Mouse (Mus musculus): ENCODE data around the gene Fam189a2. TPM values are rescaled to one million over a fixed set of nuclear protein-coding genes. Genes with fewer than 3 reads are reported as not detected.
A peak's percentile ranks its signal among the peaks of the same experiment; 100 is the strongest.

The Fam189a2 gene
- total RNA-seq (2021), result 10 to 100 TPM; 13.2 to 13.5 TPM

DNA sequence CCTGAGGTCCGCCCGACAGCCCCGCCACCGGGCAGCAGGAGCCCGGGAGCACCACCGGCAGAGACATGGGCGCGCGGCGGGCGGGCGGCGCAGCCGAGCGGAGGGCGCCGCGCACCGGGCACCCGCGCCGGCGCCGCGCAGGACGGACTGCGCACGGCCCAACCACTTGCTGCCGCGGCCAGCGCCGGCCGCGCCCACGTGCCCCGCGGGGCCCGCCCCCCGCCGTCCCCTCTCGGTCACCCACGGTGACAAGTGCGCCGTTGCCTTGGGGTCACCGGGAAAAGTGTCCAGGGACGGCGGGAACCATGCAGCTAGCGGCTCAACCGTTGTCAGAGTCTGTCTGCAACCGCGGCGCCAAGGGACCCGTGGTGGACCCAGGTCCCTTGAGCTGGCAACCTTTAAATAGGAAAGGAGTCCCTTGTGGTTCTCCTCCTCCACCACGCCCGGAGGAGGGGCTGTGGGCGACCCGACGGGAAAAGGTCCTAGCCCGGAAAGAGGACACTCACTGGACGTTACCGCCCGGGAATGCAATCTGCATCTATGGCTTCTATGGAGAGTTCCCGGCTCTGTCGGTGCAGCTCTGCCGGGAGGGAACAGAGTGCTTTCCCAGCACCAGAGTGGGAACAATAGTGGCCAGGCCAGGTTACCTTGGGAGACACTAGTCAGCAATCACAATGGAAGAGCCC, at the start of gene Fam189a2:
Gene Fam189a2 (minus strand): TSS at position 149 of the 686 bp plus-strand sequence.
- peak; percentile 23 for DNase-seq
- intact Hi-C loops (cut with DNase I), result no loop called here

DNA sequence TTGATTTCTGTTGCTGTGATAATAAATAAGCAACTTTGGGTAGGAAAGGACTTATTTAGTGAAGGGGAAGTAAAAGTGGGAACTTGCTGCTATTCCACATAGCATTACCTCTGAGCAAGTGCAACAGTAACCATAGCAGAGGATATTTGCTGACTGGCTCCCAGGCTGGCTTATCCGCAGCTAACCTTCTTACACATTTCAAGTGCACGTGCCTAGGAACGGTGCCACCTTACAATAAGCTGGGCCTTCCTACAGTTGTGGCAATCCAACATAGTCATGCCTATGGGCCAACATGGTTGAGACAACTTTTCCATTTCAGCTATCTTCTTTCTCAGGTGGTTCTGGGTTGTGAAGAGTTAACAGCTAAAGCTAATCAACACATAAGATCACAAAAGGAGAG, 46.8 kb upstream of the Fam189a2 start:
- intact Hi-C loops (cut with DNase I), result no loop called here
- no peak for DNase-seq

DNA sequence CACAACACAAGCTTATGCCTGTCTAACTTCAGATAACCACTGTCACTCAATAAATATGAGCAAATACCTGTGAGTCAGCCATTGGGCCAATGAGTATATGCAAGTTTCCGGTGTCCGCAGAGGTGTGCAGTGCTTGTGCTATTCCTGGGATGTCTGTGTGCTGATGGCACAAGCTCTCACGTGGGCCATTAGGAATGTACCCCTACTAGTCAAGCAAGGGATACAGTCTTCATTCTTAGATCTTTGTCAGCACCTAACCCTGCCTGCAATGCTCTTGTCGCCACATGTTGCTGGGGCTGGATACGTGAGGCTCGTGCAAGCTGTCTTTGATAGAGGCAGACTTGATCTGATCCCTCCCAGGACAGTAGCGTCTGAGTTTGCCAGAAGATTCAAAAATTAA, 45.7 kb upstream of the Fam189a2 start:
- intact Hi-C loops (cut with DNase I), result no loop called here
- DNase-seq, result no peak

DNA sequence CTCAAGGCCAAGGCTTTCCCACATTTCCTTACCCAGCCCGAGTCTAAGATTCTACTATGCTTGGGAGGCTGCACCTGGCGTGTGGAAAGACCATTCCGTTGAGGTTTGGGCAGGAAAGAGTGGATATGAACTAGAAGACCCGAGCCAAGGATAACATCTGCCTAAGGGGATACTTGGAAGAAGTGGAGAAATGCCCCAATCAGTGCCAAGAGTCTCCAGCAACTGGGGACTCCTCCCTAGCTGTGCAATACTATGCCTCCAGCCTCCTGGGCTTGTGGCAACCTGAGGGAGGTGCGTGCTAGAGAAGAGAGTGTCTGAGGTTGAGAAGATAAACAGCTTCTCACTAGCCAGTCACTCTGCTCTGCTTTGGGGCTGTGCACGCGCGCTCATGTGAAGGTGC, 45.1 kb upstream of the Fam189a2 start:
- intact Hi-C loops (cut with DNase I), result no loop called here
- no peak for DNase-seq

DNA sequence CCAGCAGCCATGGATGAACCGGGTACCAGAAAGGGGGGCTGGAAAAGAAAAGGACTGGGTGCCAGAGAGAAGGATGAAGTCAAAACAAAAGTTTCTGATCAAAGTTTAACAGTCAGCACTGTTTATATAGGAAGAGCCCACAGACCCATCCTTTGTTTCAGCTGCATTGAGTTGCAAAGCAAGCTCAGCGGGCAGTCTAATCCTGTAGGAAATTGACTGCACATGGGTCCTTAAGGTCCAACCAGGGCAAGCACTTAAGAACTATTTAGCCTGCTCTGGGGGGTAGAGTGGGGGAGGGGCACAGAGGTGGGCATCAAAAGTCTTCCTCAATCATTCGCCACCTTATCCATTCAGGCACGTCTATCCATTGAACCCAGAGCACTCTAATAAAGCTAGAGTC, 42.3 kb upstream of the Fam189a2 start:
- DNase-seq, result no peak
- intact Hi-C loops (cut with DNase I), result no loop called here

DNA sequence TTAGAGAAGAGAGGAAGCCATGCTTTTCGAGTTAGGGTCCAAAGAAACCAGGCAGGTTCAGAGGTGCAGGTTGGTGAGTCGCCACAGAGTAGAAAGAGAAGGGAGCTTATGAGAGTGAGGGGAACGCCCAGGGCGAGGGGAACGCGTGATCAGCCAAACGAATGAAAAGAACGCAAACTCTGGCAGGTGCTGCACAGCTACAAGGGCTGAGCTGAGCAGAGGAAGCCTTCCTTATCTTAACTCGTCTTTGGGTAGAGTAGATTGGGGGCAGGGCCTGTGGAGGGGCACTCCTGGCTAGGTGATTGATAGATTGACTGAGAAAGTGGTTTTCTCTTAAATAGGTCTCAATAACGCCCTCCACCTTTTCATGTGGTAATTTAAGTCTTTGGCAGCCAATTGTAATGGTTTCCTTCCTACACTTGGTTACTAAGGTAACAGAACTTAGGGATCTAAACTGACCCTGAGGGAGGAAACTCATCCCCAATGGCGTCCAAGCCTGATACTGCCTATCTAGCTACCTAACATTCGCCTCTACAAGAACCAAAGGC, 33.6 kb upstream of the Fam189a2 start:
- intact Hi-C loops (cut with DNase I), result no loop called here

DNA sequence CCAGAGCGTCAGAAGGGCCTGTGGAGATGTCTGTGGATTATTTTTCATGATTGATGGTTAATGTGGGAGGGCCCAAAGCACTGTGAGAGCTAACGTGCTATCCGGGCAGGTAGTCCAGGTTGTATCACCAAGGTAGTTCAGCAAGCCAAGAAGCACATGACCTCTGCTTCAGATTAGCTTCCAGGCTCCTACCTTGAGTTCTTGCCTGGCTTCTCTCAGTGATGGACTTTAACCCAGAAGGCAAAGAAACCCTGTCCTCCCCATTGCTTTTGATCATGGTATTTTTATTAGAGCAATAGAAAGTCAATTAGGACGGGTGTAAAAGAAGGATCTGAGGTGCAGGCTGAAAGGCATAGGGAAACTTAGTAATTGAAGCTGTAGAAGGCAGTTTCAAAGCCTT, 32.8 kb upstream of the Fam189a2 start:
- DNase-seq, result no peak
- intact Hi-C loops (cut with DNase I), result no loop called here

More for the DNA sequence above, 33.6 kb upstream of the Fam189a2 start:
- DNase-seq, result no peak

DNA sequence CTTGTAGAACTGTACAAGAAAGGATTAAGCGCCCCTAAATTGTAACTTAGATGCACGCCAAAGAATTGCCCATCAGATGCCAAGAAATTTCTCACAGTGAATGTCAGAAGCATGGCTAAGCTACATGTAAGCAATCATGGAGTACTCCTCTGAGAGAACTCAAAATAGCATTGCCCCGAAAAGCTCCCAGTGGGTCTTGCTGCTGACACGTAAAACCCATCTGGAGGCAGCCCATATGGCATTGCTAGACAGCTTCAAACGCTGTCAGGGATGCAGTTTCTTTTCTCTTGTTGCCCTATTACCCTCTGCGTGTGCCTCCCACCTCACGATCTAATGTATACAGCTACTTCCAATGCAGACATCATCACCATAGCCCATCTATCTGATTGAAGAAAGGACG, 28.0 kb upstream of the Fam189a2 start:
- DNase-seq, result no peak
- intact Hi-C loops (cut with DNase I), result no loop called here

DNA sequence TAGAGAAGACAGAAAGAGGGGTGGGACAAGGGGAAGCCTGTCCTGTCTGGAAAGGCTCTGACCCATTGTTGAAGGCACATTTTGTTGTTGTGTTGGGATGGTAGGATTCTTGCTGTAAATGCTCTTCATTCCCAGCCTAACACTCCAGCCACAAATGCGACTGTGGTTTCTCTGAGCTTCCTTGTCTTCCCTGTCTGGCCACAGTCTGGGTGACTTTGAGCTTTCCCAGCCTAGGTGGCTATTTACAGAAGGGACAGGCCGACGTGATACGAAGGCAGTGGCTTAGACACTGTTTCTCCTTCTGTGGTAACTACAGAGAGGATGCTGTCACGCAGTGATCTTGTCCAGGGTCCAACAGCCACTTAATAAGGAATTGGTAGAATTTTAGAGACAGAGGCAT, 27.2 kb upstream of the Fam189a2 start:
- intact Hi-C loops (cut with DNase I), result no loop called here
- DNase-seq, result no peak

DNA sequence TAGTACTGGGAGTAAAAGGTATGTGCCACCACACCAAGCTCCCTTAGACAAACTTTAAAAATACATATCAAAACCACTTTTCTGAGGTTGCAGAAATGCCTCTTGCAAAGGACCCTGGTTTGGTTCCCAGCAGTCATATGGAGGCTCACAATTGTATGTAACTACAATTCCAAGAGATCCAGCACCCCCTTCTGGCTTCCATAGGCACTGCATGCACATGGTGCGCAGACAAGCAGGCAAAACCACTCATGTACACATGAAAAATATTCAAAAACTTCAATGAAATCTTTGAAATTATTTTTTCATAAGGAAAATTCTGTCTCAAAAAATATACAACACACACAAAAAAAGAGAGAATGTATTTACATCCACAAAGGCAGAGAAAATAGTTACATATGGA, 26.1 kb upstream of the Fam189a2 start:
- intact Hi-C loops (cut with DNase I), result no loop called here
- DNase-seq, result no peak

DNA sequence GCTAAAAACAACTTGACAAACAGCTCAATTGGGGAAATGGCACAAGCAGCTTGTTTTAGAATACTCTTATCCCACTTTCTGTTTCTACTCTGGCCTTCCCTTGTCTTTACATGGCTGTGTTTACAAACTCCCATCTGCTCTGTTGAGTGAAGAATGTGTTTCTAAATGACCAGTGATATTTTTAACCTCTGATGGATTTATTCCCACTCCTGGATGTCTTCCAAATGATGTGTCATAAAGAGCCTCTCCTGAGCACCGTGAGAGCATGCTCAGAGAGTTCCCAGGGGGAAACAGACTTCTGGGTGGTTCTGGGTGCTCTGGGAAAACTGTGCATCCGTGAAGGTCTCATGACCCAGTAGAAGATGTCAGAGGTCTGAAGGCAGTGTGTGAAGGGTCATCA, 24.1 kb upstream of the Fam189a2 start:
- intact Hi-C loops (cut with DNase I), result no loop called here
- no peak for DNase-seq

DNA sequence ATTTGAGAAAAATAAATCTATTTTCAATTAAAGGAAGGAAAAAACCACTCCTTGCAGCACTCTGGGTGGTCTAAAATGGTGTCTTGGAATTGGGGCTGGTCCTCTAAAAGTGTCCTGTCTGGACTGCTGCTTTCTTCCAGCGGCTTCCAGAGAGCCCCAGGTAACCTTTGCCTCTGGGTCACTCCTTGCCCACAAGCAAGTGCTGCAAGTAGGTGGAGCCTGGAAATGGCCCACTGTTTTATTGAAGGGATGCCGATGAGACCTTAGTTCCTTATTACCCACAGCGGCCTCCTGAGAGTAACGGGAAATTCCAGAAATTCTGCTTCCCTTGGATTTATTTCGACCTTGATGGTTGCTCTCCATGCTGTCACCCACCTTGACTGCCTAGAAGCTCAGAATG, 23.4 kb upstream of the Fam189a2 start:
- intact Hi-C loops (cut with DNase I), result no loop called here
- DNase-seq, result no peak

DNA sequence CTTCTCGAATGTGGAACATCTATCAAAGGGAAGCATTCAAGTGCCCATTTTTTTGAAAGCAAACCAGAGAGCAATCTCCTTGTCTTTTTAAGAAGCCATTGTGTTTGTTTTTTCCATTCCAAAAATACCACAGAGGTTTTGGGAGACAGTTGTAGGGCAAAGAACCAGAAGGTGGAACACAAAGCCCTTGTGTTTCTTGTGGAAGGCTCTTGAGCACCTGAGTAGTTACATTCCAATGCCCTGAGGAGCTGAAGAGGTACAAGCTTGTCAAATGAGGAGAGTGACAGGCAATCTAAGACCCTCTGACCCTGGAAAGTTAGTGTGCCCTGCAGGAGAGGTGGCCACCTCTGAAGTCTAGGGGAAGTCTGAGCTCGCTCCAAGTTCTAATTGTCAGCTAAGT, 19.7 kb upstream of the Fam189a2 start:
- no peak for DNase-seq
- intact Hi-C loops (cut with DNase I), result no loop called here

DNA sequence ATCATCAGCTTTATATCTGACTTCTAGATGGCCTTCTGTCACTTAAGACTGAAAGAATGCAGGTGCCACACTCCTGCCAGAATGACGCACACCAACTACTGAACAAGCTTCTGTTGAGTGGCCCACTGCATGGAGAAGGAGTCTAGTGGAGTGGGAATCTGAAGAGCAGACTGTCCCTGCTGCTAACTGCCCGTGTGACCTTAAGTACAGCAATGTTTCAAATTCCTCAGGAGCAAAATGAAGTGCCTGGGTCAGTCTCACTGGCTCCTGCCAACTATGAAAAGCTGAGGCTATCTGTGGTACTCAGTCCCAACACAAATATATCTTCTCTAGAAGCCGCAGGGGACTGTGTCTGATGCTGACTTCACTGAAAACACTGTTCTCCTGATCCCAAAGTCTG, 18.5 kb upstream of the Fam189a2 start:
- DNase-seq, result no peak
- intact Hi-C loops (cut with DNase I), result no loop called here

DNA sequence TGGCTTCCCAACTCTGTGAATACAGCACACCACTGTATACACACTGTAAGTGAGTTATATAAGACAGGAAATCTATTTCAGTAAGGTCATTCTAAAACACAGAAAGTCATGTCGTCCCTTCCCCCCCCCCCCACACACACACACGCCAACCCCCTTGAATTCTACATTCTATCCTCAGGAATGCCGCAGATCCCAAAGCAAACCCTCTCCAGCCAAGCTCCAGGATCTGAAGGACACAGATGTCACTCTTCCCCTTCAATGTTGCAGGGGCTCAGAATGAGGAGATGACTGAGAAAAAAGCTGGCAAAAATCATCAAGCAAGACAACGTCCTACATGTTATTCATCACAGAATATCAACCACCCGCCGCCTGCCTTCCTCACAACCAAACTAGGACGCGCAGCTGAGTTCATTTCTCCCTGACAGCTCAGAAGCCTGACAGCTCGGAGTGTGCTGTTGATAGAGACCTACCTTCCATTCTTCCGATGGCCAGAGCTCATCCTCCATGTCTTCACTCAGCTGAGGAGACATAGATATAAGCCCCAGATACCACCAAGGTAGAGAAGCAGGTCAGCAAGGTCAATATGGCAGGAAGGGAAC, 15.7 kb upstream of the Fam189a2 start:
- no peak for DNase-seq
- intact Hi-C loops (cut with DNase I), result no loop called here

DNA sequence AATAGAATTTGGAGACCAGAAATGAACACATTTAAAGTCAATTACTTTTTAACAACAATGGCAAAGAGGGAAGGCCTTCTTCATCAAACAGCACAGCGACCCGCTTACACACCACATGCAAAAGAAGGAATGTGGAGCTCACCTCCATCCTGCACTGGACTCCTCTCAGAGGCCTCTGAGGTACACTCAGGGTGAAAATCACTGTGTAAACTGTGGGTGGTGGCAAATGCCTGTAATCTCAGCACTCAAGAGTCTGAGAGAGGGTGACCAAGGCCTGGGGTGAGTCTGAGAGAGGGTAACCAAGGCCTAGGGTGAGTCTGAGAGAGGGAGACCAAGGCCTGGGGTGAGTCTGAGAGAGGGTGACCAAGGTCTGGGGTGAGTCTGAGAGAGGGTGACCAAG, 11.6 kb upstream of the Fam189a2 start:
- no peak for DNase-seq
- intact Hi-C loops (cut with DNase I), result no loop called here

DNA sequence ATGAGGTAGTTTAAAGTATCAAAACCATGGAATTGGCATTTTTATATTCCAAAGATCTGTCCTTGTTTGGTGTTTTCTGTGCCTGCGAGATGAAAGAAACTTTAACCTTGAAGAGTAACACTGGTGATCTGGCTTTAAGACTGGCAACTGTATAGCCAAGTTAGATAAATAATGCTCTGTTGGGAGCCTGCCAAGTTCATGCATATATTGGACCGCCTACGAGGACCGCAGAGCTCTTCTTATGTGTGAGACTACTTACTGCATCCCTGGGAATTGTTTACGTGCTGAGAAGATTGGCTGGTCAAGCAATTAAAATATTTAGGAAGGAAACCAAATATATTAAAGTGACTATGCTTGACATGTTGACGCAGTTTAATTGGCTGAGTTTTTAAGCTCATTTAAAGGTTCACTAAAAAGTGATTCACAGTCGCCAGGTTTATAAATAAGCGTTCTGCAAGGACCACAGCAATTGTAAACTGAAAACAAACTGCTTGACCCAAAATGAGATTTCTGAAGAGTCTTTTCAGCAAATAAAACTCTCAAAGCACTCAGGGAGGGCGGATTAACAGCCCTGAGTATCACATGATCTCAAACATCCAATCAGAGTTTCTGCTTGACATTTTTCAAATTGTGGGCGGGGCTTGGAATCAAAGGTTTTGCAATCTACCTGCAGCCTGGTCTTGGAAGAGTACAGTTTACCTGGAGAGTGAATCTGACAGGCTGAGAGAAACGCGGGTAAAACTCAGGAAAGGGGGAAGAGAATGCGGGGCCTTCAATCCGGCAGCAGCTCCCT, 8.4 kb upstream of the Fam189a2 start:
- intact Hi-C loops (cut with DNase I), result no loop called here

DNA sequence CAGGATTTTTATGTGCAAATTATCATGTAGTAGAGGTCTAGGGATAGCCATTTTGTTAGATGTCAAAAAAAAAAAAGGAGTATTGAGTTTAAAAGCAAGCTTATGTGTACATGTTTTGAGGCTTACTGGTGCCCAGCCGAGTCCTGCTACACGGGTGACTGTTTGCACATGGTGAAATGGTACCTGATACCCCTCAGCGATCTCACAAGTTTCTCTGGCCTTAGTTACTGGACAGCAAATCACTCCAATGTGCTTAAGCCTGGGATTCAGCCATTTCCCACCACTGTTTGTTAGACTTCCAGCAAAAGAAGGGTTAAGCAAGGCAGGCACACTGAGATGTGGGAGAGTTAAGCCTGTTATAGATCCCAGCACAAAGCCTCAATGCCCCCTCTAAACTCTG, 3.5 kb upstream of the Fam189a2 start:
- DNase-seq, result no peak
- intact Hi-C loops (cut with DNase I), result no loop called here

More for the DNA sequence above, 8.4 kb upstream of the Fam189a2 start:
- DNase-seq, result no peak

DNA sequence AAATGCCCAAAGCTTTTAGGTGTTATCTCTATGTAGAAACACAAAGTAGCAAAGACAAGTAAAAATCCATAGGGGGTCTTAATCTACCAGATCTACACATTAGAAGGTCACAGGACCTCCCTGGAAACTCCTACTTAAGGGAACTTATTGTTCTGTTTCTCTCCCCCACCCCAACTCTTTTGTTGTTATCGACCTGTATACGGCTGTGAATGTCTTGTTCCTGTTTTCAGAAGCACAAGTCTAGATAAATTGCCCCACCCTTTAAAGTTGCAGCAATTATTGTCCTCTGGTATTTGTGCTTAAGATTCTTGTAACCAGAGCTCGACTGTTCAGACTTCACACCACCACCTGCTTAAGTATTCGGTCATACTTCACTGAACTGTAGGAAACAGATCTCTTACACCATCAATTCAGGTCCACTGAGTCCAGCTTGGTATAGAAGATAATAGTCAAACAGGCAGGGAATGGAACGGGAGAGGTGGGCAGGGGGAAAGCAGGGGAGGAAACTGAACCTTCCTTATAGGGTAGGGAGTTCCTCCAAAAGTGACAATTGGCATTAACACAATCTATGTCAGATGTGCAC, 1.9 kb upstream of the Fam189a2 start:
- intact Hi-C loops (cut with DNase I), result no loop called here
- no peak for DNase-seq

DNA sequence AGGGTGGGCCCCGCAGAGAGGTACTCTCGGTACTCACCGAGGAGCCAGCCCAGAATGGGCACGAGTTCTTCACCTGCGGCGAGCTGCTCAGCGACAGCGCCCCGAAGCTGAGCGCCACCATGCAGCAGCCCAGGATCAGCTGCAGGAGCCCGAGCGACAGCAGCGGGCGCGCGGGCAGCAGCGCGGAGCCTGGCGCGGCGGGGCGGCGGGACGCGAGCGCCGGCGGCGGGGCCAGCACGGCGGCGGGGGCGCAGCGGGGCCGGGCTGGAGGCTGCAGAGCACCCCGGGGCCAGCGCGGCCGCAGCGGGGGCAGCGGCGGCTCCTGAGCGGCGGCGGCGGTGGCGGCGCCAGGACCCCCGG, 328 bp downstream of the Fam189a2 start:
- DNase-seq, result peak; percentile 10
- intact Hi-C loops (cut with DNase I), result no loop called here
